Mouse (Mus musculus) lung, adult 2 months (tissue): ENCODE results near the gene Sox8.

Experiments
- CTCF ChIP-seq: fragments of 200-500 bp; IDR thresholded peaks from 2 replicates; pipeline ENCODE4 v1.5.1; 2011; ENCODE audit warnings: mild to moderate bottlenecking, low read length, control low read depth; ENCODE audit not compliant: insufficient read depth
- POLR2A ChIP-seq: fragments of 200-500 bp; IDR thresholded peaks from 2 replicates; pipeline ENCODE4 v1.6.1; 2011; ENCODE audit warnings: low read depth, mild to moderate bottlenecking, control low read depth, low read length, borderline replicate concordance; ENCODE audit errors: extremely low read depth

DNA sequence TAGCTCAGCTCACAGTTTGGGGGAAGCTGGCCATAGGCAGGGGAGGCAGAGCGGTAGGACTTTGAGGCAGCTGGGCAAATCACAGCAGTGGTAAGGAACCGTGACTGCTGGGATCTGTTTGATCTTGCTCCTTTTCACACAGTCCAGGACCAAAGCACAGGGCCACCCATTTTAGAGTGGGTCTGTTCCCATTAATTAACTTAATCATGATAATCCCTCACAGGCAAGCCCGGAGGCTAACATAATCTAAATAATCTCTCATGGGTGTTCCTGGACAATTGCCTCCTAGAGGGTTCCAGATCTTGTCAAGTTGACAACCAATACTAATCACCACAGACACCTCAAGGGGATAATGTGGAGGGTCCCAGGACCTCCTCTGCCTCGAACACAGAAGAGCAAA, 10.9 kb downstream of the Sox8 start:
- TF ChIP-seq CTCF (no peak), POLR2A (no peak)
